Mouse (Mus musculus) urinary bladder, adult 18-20 months (tissue): ENCODE measurements at regions not wholly inside any gene's neighbourhood (a gene's known extent, or its start where the extent isn't known, plus 50 kb on each side); places are given as distances from the start of the nearest gene placed in this dataset.

Source experiments
- DNase-seq, 2 experiments: peaks; one replicate each; pipeline ENCODE4 v3.0.0; 2022; ENCODE audit warnings: low spot score in 2 of 2, mixed read lengths in 2 of 2

- DNase-seq, result no peak
Measured at GRCm38 (mm10) chr8:82473266-82473665, 70.2 kb upstream of the Il15 start.

GRCm38 (mm10) chr8:82471825-82472224 is 68.8 kb upstream of the Il15 start:
- DNase-seq, result no peak

GRCm38 (mm10) chr8:82469824-82470223 is 66.8 kb upstream of the Il15 start:
- no peak for DNase-seq

- DNase-seq, result no peak
Measured at GRCm38 (mm10) chr8:82462841-82463240, 59.8 kb upstream of the Il15 start.

- no peak for DNase-seq
Measured at GRCm38 (mm10) chr8:82459007-82459406, 56.0 kb upstream of the Il15 start.

GRCm38 (mm10) chr8:82454056-82454455 is 51.0 kb upstream of the Il15 start:
- no peak for DNase-seq
